Mouse (Mus musculus) kidney, postnatal 0 days (tissue): ENCODE data around the gene Cog7. TPM values are rescaled to one million over a fixed set of nuclear protein-coding genes. Genes with fewer than 3 reads are reported as not detected.

Experiments
- ATAC-seq: fragments of 200-750 bp; cut with Nextera tagmentation; replicated peaks from 2 replicates; pipeline ENCODE4 v1.8.0; 2017; ENCODE audit warnings: low read depth, moderate number of reproducible peaks, moderate TSS enrichment, moderate library complexity; ENCODE audit not compliant: low FRiP score
- DNase-seq: peaks from one replicate; pipeline ENCODE4 v3.0.0-alpha.2; 2016; ENCODE audit warnings: low spot score
- H3K27ac ChIP-seq: fragments of 300-500 bp; sonication (generic); 2 replicates; pipeline ENCODE4 v1.5.1; 2014; ENCODE audit warnings: mild to moderate bottlenecking
- H3K27me3 ChIP-seq: fragments of 300-500 bp; sonication (generic); 2 replicates; pipeline ENCODE4 v1.6.1; 2014; ENCODE audit warnings: low read length, mixed read lengths; ENCODE audit not compliant: insufficient read depth
- H3K36me3 ChIP-seq: fragments of 300-500 bp; sonication (generic); 2 replicates; pipeline ENCODE4 v1.6.1; 2014; ENCODE audit warnings: low read length, mixed read lengths; ENCODE audit not compliant: insufficient read depth
- H3K4me1 ChIP-seq: fragments of 300-500 bp; sonication (generic); replicated peaks from 2 replicates; pipeline ENCODE4 v1.6.1; 2014; ENCODE audit warnings: antibody characterized with exemption, low read length, mixed read lengths; ENCODE audit not compliant: insufficient read depth
- H3K4me2 ChIP-seq: fragments of 300-500 bp; sonication (generic); 2 replicates; pipeline ENCODE4 v1.6.1; 2014; ENCODE audit warnings: mild to moderate bottlenecking, low read length, moderate library complexity, mixed read lengths
- H3K4me3 ChIP-seq: fragments of 300-500 bp; sonication (generic); replicated peaks from 2 replicates; pipeline ENCODE4 v1.5.1; 2014; ENCODE audit warnings: low read depth, low read length
- H3K9ac ChIP-seq: fragments of 300-500 bp; sonication (generic); 2 replicates; pipeline ENCODE4 v1.6.1; 2014; ENCODE audit warnings: low read depth, low read length
- H3K9me3 ChIP-seq: fragments of 300-500 bp; sonication (generic); replicated peaks from 2 replicates; pipeline ENCODE4 v1.6.1; 2016; ENCODE audit warnings: low read length, inconsistent platforms, mixed read lengths
- CTCF ChIP-seq: IDR thresholded peaks from 2 replicates; pipeline ENCODE4 v1.5.1; 2016; ENCODE audit warnings: antibody characterized with exemption, low read depth, mild to moderate bottlenecking, moderate library complexity
- WGBS: fragments of 180-500 bp; shearing (Covaris S2); extraction: QIAGEN DNeasy Blood & Tissue Kit; methylation state at CpG from one replicate; pipeline ENCODE4 v1.1.7; 2014; 5-methylcytosine and 5-hydroxymethylcytosine counted together
- polyA plus RNA-seq: library from polyadenylated mRNA; unstranded; fragments of >200 nt; fragmentation: Nextera tagmentation; extraction: Ambion mirVana; gene quantifications from 2 replicates; pipeline ENCODE4 v1.2.1, GENCODE M21; 2015

The Cog7 gene
- polyA plus RNA-seq, 1 experiment from 2014 or later, result 11.6 TPM

GRCm38 (mm10) chr7:121836827-121837226, 144.7 kb downstream of the Cog7 start:
- 68% methylated on average over 7 of the region's 7 CpGs for WGBS
- Histone ChIP-seq H3K27me3 (no peaks in the 10 kb centered on the region), H3K4me2 (no peak overlapping the region), H3K4me3 (no peak overlapping the region), H3K9me3 (no peaks in the 10 kb centered on the region), H3K36me3 (no peaks in the 10 kb centered on the region), H3K27ac (no peak overlapping the region), H3K9ac (no peak overlapping the region), H3K4me1 (no peaks in the 10 kb centered on the region)
- no peak for TF ChIP-seq CTCF
- DNase-seq (no peak), ATAC-seq (no peak)

- DNase-seq (no peak), ATAC-seq (no peak)
- Histone ChIP-seq H3K9me3 (no peaks in the 10 kb centered on the region), H3K9ac (no peak overlapping the region), H3K36me3 (no peaks in the 10 kb centered on the region), H3K27me3 (no peaks in the 10 kb centered on the region), H3K27ac (no peak overlapping the region), H3K4me3 (no peak overlapping the region), H3K4me2 (no peak overlapping the region), H3K4me1 (no peaks in the 10 kb centered on the region)
- no peak for TF ChIP-seq CTCF
- 81% methylated on average over 7 of the region's 7 CpGs for WGBS
These were observed 146.1 kb downstream of the Cog7 start for GRCm38 (mm10) chr7:121835392-121835791.

Other genes with a start within 250 kb of the Cog7 start
- 59.7 and 64.2 TPM in 2 replicates for gene Scnn1g, start 247.2 kb downstream of the Cog7 start, polyA plus RNA-seq
- gene Scnn1b, start 116.7 kb downstream of the Cog7 start, polyA plus RNA-seq, result 74.1 and 82.9 TPM in 2 replicates
- gene Gga2, start 39.5 kb upstream of the Cog7 start, polyA plus RNA-seq, result 55.5 and 61.1 TPM in 2 replicates
- gene Ubfd1, start 85.5 kb upstream of the Cog7 start, polyA plus RNA-seq, result 40.8 and 42.1 TPM in 2 replicates
- gene Ears2, start 85.6 kb upstream of the Cog7 start, polyA plus RNA-seq, result 14.6 and 14.8 TPM in 2 replicates
- gene Ndufab1, start 120.2 kb upstream of the Cog7 start, polyA plus RNA-seq, result 975 and 1,004 TPM in 2 replicates
- gene Palb2, start 151.3 kb upstream of the Cog7 start, polyA plus RNA-seq, result 8.1 and 8.2 TPM in 2 replicates
- 85.7 and 96.3 TPM in 2 replicates for gene Dctn5, start 151.3 kb upstream of the Cog7 start, polyA plus RNA-seq
- 46.6 and 51.4 TPM in 2 replicates for gene Plk1, start 177.7 kb upstream of the Cog7 start, polyA plus RNA-seq
- 0.10 and 0.12 TPM in 2 replicates for gene Ern2, start 204.5 kb upstream of the Cog7 start, polyA plus RNA-seq
- gene Chp2, start 237.8 kb upstream of the Cog7 start, polyA plus RNA-seq, result 0.51 and 0.91 TPM in 2 replicates